In the genomic region with DNA sequence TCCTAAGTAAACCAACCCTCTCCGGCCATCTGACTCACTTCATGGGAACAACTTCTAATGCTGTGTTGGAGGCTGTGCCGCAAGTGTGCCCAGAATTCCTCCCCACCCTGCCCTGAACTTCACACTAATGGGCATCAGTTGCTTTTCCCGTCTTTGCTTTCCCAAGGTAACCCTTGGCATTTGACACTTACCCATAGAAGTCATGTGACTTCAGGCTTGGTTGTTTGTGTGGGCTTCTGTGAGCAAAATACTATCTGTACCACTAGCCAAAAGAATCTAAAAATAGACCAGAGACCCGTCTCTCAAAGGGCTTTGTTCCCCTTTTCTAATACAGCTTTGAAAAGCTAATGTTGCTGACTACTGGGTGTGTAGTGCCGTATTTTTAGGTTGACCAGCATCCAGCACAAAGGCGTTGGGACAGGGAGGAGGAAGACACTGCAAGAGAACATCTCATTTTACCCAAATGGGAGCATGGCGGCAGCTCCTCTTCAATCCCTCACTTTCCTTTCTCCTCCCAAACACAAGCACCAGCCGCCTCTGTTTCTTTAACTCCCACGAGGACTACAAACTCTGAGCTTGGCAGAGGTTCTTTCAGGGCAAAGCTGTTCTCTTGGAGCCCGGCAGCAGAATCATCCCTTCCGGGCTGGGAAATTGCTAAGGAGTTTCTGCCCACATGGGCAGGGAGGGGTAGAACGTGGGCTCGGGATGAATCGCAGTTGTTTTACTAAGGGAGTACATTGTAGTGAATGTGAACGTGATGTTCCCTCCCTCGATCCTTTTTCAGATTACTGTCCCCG, we compare ENCODE assay signal across 8 mouse cellular contexts. TPM values are rescaled to one million over a fixed set of nuclear protein-coding genes. Genes with fewer than 3 reads are reported as not detected.
DNase-seq lines count a peak whose midpoint lies in the region; ATAC-seq and TF ChIP-seq lines count a peak whose summit lies in the region.

No protein-coding gene starts in this region.

- H3K27ac ChIP-seq in liver, embryonic 14.5 days: no peak overlapping the region
- H3K27ac ChIP-seq in stomach, embryonic 16.5 days (ENCODE audit: low read length): no peak overlapping the region

- TF ChIP-seq EP300 in liver, embryonic 14.5 days (IDR thresholded peaks at IDR 0.05; ENCODE audit: low read depth): no peak

- 0 out of 2 replicates have a peak overlapping the region, but pooled peaks have one; percentile 5 for H3K4me2 ChIP-seq in liver, embryonic 14.5 days (ENCODE audit: low read depth)
- no peak overlapping the region for H3K4me2 ChIP-seq in stomach, embryonic 16.5 days (ENCODE audit: low read depth, low read length)

- H3K27me3 ChIP-seq in liver, embryonic 14.5 days (ENCODE audit: control insufficient read depth, insufficient read depth, low read length): no peaks in the 10 kb centered on the region
- no peaks in the 10 kb centered on the region for H3K27me3 ChIP-seq in stomach, embryonic 16.5 days (ENCODE audit: control insufficient read depth, insufficient read depth, low read length)

- H3K9me3 ChIP-seq in liver, embryonic 14.5 days (ENCODE audit: control insufficient read depth, low read length): no peaks in the 10 kb centered on the region
- H3K9me3 ChIP-seq in stomach, embryonic 16.5 days (replicated peaks; ENCODE audit: control insufficient read depth, low read length): no peaks in the 10 kb centered on the region

- H3K9ac ChIP-seq in liver, embryonic 14.5 days (replicated peaks): no peak overlapping the region
- H3K9ac ChIP-seq in stomach, embryonic 16.5 days (ENCODE audit: low read length): 0 out of 2 replicates have a peak overlapping the region, but pooled peaks have one; percentile 20

- H3K4me3 ChIP-seq in liver, embryonic 14.5 days (ENCODE audit: insufficient read depth in 1 of 2, low read depth in 2 of 2, low read length in 2 of 2): no peak overlapping the region
- no peak overlapping the region for H3K4me3 ChIP-seq in stomach, embryonic 16.5 days (replicated peaks; ENCODE audit: low read length)

- peak; percentile 60 for DNase-seq in cerebellum, postnatal 10 days
- no peak for DNase-seq in cerebellum, adult 9-10 months
- DNase-seq in ovary, adult 18-20 months (ENCODE audit: low spot score): peak; percentile 44
- DNase-seq in ovary, postnatal 10 days (ENCODE audit: low spot score): no peak
- DNase-seq in heart, postnatal 4 days: peak; percentile 21
- no peak for DNase-seq in liver, embryonic 14.5 days (ENCODE audit: low read depth in 3 of 3, low spot score in 3 of 3)
- DNase-seq in thymus, adult 18-20 months: no peak

- H3K4me1 ChIP-seq in liver, embryonic 14.5 days (replicated peaks; ENCODE audit: control insufficient read depth in 2 of 2, insufficient read depth in 2 of 2, low read length in 1 of 2): peaks cover 0 to 4% of the 10 kb centered on the region in 2 experiments; a peak in 1 of 4 replicates
- H3K4me1 ChIP-seq in stomach, embryonic 16.5 days (ENCODE audit: control insufficient read depth, insufficient read depth, low read length): no peaks in the 10 kb centered on the region

- ATAC-seq in liver, embryonic 14.5 days (ENCODE audit: insufficient read depth): no peak
- ATAC-seq in stomach, embryonic 16.5 days (ENCODE audit: insufficient read depth, low FRiP score): no peak

- TF ChIP-seq CTCF in liver, embryonic 14.5 days (IDR thresholded peaks at IDR 0.05; ENCODE audit: low read depth): no peak

- no peaks in the 10 kb centered on the region for H3K36me3 ChIP-seq in liver, embryonic 14.5 days (replicated peaks; ENCODE audit: control insufficient read depth, insufficient read depth, low read depth)
- no peaks in the 10 kb centered on the region for H3K36me3 ChIP-seq in stomach, embryonic 16.5 days (ENCODE audit: control insufficient read depth, insufficient read depth, low read length)

- 37% methylated on average over 17 of the region's 17 CpGs for WGBS in liver, embryonic 14.5 days (ENCODE audit: insufficient replicate concordance)
- WGBS in stomach, embryonic 16.5 days: 58% methylated on average over 17 of the region's 17 CpGs

RNA-seq across cellular contexts. Expression of a gene that starts 6.4 kb away (rescaled TPM):
- total RNA-seq in heart, postnatal 4 days (2021): 10 to 100 TPM; 21.9 to 22.4 TPM
- 3.1 and 3.3 TPM in 2 replicates for polyA plus RNA-seq in liver, embryonic 14.5 days (2012; rRNA removed)
- polyA plus RNA-seq in liver, embryonic 14.5 days (2014; fragmentation: Nextera tagmentation; extraction: Ambion mirVana): 4.3 and 5.5 TPM in 2 replicates
- polyA plus RNA-seq in stomach, embryonic 16.5 days (2015; fragmentation: Nextera tagmentation; extraction: Ambion mirVana): 8.8 and 9.5 TPM in 2 replicates

Comparison
In these comparisons a context has a peak if more than half of its experiments do, and no peak if none do; other contexts are left out.
1. DNase-seq: peak in cerebellum, postnatal 10 days (2 of 2), ovary, adult 18-20 months (single experiment) and heart, postnatal 4 days (single experiment); none in cerebellum, adult 9-10 months (single experiment), ovary, postnatal 10 days (single experiment), liver, embryonic 14.5 days (0 of 3) and thymus, adult 18-20 months (0 of 2).